In the genomic region with DNA sequence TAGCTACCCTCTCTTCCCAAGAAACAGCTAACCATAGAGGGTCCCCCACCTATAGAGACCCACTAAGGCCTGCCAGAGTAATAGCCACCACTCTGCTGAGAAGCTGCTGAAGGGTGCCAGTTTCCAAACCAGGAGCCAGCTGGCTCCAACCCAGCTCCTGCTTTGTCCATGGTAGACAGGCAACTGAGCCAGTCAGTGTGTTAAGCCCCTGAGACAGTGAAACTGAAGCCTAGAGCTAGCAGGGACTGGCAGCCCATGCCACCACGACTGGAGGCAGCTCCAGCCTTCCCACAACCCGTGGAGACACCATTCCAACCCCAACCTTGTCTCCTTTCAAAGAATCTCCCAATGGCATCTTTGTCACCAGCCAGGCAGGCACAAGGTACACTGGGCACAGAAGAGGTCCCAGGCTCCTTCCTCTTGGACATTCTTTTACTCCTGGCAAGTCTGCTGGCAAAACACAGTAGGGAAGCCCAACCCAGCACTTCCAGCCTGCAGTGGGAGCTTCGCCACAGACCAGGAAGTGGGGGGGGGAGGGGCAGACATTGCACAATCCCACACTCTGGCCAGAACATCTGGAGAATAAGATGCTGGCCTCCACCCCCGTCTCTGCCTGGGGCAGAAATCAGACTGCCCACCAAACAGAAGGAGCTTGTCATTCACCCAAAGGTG, we compare ENCODE assay signal across 8 mouse cellular contexts. TPM values are rescaled to one million over a fixed set of nuclear protein-coding genes. Genes with fewer than 3 reads are reported as not detected.
A peak's percentile ranks its signal among the peaks of the same experiment; 100 is the strongest.
DNase-seq lines count a peak whose midpoint lies in the region; ATAC-seq lines count a peak whose summit lies in the region.

No protein-coding gene starts in this region.

- ATAC-seq in cerebellum, adult (ENCODE audit: insufficient number of reproducible peaks, low FRiP score, low TSS enrichment) = no peak
- ATAC-seq in intestine, embryonic 14.5 days (replicated peaks; ENCODE audit: low FRiP score, low TSS enrichment, low read depth) = no peak
- no peak for ATAC-seq in liver, embryonic 15.5 days (ENCODE audit: insufficient read depth)
- no peak for ATAC-seq in neural tube, embryonic 13.5 days (ENCODE audit: low read depth)

- H3K9ac ChIP-seq in intestine, embryonic 14.5 days (ENCODE audit: low read length) = no peak overlapping the region
- H3K9ac ChIP-seq in liver, embryonic 15.5 days = no peak overlapping the region
- H3K9ac ChIP-seq in neural tube, embryonic 13.5 days = no peak overlapping the region

- no peaks in the 10 kb centered on the region for H3K27me3 ChIP-seq in intestine, embryonic 14.5 days (replicated peaks; ENCODE audit: control insufficient read depth, insufficient read depth, low read length)
- H3K27me3 ChIP-seq in liver, embryonic 15.5 days = peaks cover 64% of the 10 kb centered on the region
- peaks cover 37% of the 10 kb centered on the region for H3K27me3 ChIP-seq in neural tube, embryonic 13.5 days

- peaks cover 16% of the 10 kb centered on the region for H3K36me3 ChIP-seq in intestine, embryonic 14.5 days (ENCODE audit: control insufficient read depth, insufficient read depth, low read length)
- peaks cover 10% of the 10 kb centered on the region for H3K36me3 ChIP-seq in liver, embryonic 15.5 days (replicated peaks)
- peaks cover 10% of the 10 kb centered on the region for H3K36me3 ChIP-seq in neural tube, embryonic 13.5 days

- peak; percentile 57 for DNase-seq in cerebellum, adult 9-10 months
- DNase-seq in cerebellum, postnatal 10 days = peak; percentile 79 to 83
- peak; percentile 81 to 89 for DNase-seq in gastrocnemius, postnatal 4 days (ENCODE audit: low spot score in 2 of 2)
- peak; percentile 78 for DNase-seq in intestine, embryonic 14.5 days (ENCODE audit: low spot score)
- no peak for DNase-seq in spleen, postnatal 4 days (ENCODE audit: low spot score in 2 of 2)

- H3K4me1 ChIP-seq in intestine, embryonic 14.5 days (replicated peaks; ENCODE audit: control insufficient read depth, insufficient read depth, low read length) = peaks cover 46% of the 10 kb centered on the region
- H3K4me1 ChIP-seq in liver, embryonic 15.5 days (replicated peaks) = peaks cover 69% of the 10 kb centered on the region
- peaks cover 76% of the 10 kb centered on the region for H3K4me1 ChIP-seq in neural tube, embryonic 13.5 days (replicated peaks)

- peak overlapping the region; percentile 93 for H3K27ac ChIP-seq in intestine, embryonic 14.5 days (ENCODE audit: low read depth)
- peak overlapping the region; percentile 60 for H3K27ac ChIP-seq in liver, embryonic 15.5 days (replicated peaks)
- peak overlapping the region; percentile 87 for H3K27ac ChIP-seq in neural tube, embryonic 13.5 days (replicated peaks)

- WGBS in intestine, embryonic 14.5 days = 19% methylated on average over 4 of the region's 4 CpGs
- WGBS in liver, embryonic 15.5 days (ENCODE audit: insufficient replicate concordance) = 7% methylated on average over 4 of the region's 4 CpGs
- 25% methylated on average over 4 of the region's 4 CpGs for WGBS in neural tube, embryonic 13.5 days

- no peak overlapping the region for H3K4me3 ChIP-seq in intestine, embryonic 14.5 days (ENCODE audit: low read depth, low read length)
- no peak overlapping the region for H3K4me3 ChIP-seq in liver, embryonic 15.5 days (replicated peaks)
- no peak overlapping the region for H3K4me3 ChIP-seq in neural tube, embryonic 13.5 days

- peak overlapping the region; percentile 22; the same call in 1 of the 2 replicates for H3K4me2 ChIP-seq in intestine, embryonic 14.5 days (ENCODE audit: low read length)
- 0 out of 2 replicates have a peak overlapping the region, but pooled peaks have one; percentile 9 for H3K4me2 ChIP-seq in liver, embryonic 15.5 days
- no peak overlapping the region; the same call in 1 of the 2 replicates for H3K4me2 ChIP-seq in neural tube, embryonic 13.5 days

- H3K9me3 ChIP-seq in intestine, embryonic 14.5 days (ENCODE audit: control insufficient read depth, low read length) = no peaks in the 10 kb centered on the region
- no peaks in the 10 kb centered on the region for H3K9me3 ChIP-seq in liver, embryonic 15.5 days (replicated peaks)
- H3K9me3 ChIP-seq in neural tube, embryonic 13.5 days = no peaks in the 10 kb centered on the region

RNA-seq across cellular contexts. Expression of a gene that starts 1.7 kb away (rescaled TPM):
- 10 to 100 TPM; 17.6 to 18.2 TPM for total RNA-seq in gastrocnemius, postnatal 4 days (2021)
- 36.2 and 39.3 TPM in 2 replicates for polyA plus RNA-seq in intestine, embryonic 14.5 days (2014; fragmentation: Nextera tagmentation; extraction: Ambion mirVana)
- polyA plus RNA-seq in liver, embryonic 15.5 days (2015; fragmentation: Nextera tagmentation; extraction: Ambion mirVana) = 18.3 and 19.6 TPM in 2 replicates
- polyA plus RNA-seq in neural tube, embryonic 13.5 days (2015; fragmentation: Nextera tagmentation; extraction: Ambion mirVana) = 35.8 and 36.6 TPM in 2 replicates

RNA-seq across cellular contexts. Expression of a gene that starts 2.5 kb away (rescaled TPM):
- 10 to 100 TPM; 45.7 to 57.4 TPM for total RNA-seq in gastrocnemius, postnatal 4 days (2021)
- 45.6 and 57.9 TPM in 2 replicates for polyA plus RNA-seq in intestine, embryonic 14.5 days (2014; fragmentation: Nextera tagmentation; extraction: Ambion mirVana)
- 5.1 and 8.0 TPM in 2 replicates for polyA plus RNA-seq in liver, embryonic 15.5 days (2015; fragmentation: Nextera tagmentation; extraction: Ambion mirVana)
- polyA plus RNA-seq in neural tube, embryonic 13.5 days (2015; fragmentation: Nextera tagmentation; extraction: Ambion mirVana) = 28.9 and 30.4 TPM in 2 replicates

RNA-seq across cellular contexts. Expression of a gene that starts 19.4 kb away (rescaled TPM):
- 10 to 100 TPM in 1 of 2 experiments, 1 to 10 TPM in 1; 10.0 to 12.2 TPM for total RNA-seq in gastrocnemius, postnatal 4 days (2021)
- polyA plus RNA-seq in intestine, embryonic 14.5 days (2014; fragmentation: Nextera tagmentation; extraction: Ambion mirVana) = 58.0 and 60.7 TPM in 2 replicates
- polyA plus RNA-seq in liver, embryonic 15.5 days (2015; fragmentation: Nextera tagmentation; extraction: Ambion mirVana) = 68.7 and 70.1 TPM in 2 replicates
- 45.7 and 46.8 TPM in 2 replicates for polyA plus RNA-seq in neural tube, embryonic 13.5 days (2015; fragmentation: Nextera tagmentation; extraction: Ambion mirVana)

RNA-seq across cellular contexts. Expression of a gene that starts 24.5 kb away (rescaled TPM):
- total RNA-seq in gastrocnemius, postnatal 4 days (2021) = under 1 TPM; 0.12 to 0.23 TPM
- not detected in 2 replicates for polyA plus RNA-seq in intestine, embryonic 14.5 days (2014; fragmentation: Nextera tagmentation; extraction: Ambion mirVana)
- 0.02 and 0.13 TPM in 2 replicates for polyA plus RNA-seq in liver, embryonic 15.5 days (2015; fragmentation: Nextera tagmentation; extraction: Ambion mirVana)
- polyA plus RNA-seq in neural tube, embryonic 13.5 days (2015; fragmentation: Nextera tagmentation; extraction: Ambion mirVana) = not detected in 2 replicates

RNA-seq across cellular contexts. Expression of a gene that starts 42.9 kb away (rescaled TPM):
- 10 to 100 TPM; 26.1 to 33.5 TPM for total RNA-seq in gastrocnemius, postnatal 4 days (2021)
- 28.0 and 29.5 TPM in 2 replicates for polyA plus RNA-seq in intestine, embryonic 14.5 days (2014; fragmentation: Nextera tagmentation; extraction: Ambion mirVana)
- 28.1 and 31.9 TPM in 2 replicates for polyA plus RNA-seq in liver, embryonic 15.5 days (2015; fragmentation: Nextera tagmentation; extraction: Ambion mirVana)
- polyA plus RNA-seq in neural tube, embryonic 13.5 days (2015; fragmentation: Nextera tagmentation; extraction: Ambion mirVana) = 39.8 and 42.8 TPM in 2 replicates

Comparison
In these comparisons a context has a peak if more than half of its experiments do, and no peak if none do; other contexts are left out.
1. DNase-seq: peak in cerebellum, adult 9-10 months (single experiment), cerebellum, postnatal 10 days (2 of 2), gastrocnemius, postnatal 4 days (2 of 2) and intestine, embryonic 14.5 days (single experiment); none in spleen, postnatal 4 days (0 of 2).
2. Peak in every context shown above with its lines, with median percentiles within 50 percentile points of each other: H3K27ac ChIP-seq.